Comparison of ENCODE assay signal across 11 mouse cellular contexts in the genomic region with DNA sequence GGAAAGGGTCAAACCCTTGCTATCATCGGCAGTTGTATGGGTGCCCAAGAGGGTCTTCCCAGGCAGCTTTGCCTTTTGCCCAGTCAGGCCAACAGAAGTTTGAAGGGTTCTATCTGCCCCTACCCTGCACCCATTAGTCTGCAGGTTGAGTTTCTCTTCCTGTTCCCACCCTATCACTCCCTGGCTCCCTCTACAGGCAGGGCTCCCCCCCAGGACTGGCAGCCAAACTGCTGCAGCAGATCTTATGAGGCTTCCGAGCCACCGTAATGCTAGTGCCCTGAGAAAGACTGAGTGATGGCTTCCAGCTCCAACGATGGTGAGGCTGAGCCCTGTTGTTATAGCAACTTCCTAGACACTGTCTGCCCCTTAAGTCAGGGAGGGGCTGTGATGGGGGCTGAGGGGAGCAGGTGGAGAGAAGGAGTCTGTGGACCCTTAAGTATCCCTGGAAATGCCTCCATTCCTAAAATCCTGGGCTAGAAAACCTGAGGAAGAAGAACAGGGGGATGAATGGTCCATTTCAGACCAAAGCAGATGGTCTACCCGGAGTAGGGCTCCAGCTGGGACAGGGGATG. TPM values are rescaled to one million over a fixed set of nuclear protein-coding genes. Genes with fewer than 3 reads are reported as not detected.
DNase-seq lines count a peak whose midpoint lies in the region; ATAC-seq lines count a peak whose summit lies in the region.
"Had no signal": no experiment of that assay in that cellular context is flagged by ENCODE, and none has a peak within 500 bp of the region (broad histone marks: within the 10 kb centered on the region; RNA-seq: fewer than 3 reads in every experiment).

No protein-coding gene starts in this region.

- H3K4me3 ChIP-seq in forebrain, embryonic 10.5 days = peak overlapping the region; percentile 8; the same call in 1 of the 2 replicates
- H3K4me3 ChIP-seq in forebrain, embryonic 14.5 days (ENCODE audit: low read depth, low read length) = no peak overlapping the region
- H3K4me3 ChIP-seq in kidney, embryonic 15.5 days (replicated peaks) = no peak overlapping the region
- H3K4me3 ChIP-seq: embryonic facial prominence, embryonic 15.5 days had no signal

- 95% methylated on average over 5 of the region's 5 CpGs for WGBS in forebrain, embryonic 10.5 days
- 88% methylated on average over 5 of the region's 5 CpGs for WGBS in forebrain, embryonic 14.5 days
- WGBS in kidney, embryonic 15.5 days = 84% methylated on average over 5 of the region's 5 CpGs

- ATAC-seq in forebrain, embryonic 14.5 days = no peak
- ATAC-seq in kidney, embryonic 15.5 days (replicated peaks; ENCODE audit: low FRiP score) = no peak

- H3K36me3 ChIP-seq in forebrain, embryonic 10.5 days (replicated peaks) = peaks cover 49% of the 10 kb centered on the region
- peaks cover 21% of the 10 kb centered on the region for H3K36me3 ChIP-seq in forebrain, embryonic 14.5 days (ENCODE audit: control insufficient read depth, insufficient read depth, low read length)
- H3K36me3 ChIP-seq in kidney, embryonic 15.5 days = peaks cover 21% of the 10 kb centered on the region

- no peaks in the 10 kb centered on the region for H3K9me3 ChIP-seq in forebrain, embryonic 10.5 days
- H3K9me3 ChIP-seq in forebrain, embryonic 14.5 days (replicated peaks; ENCODE audit: control insufficient read depth, low read length) = no peaks in the 10 kb centered on the region
- H3K9me3 ChIP-seq in kidney, embryonic 15.5 days (replicated peaks) = no peaks in the 10 kb centered on the region
- H3K9me3 ChIP-seq: embryonic facial prominence, embryonic 15.5 days had no signal

- no peak overlapping the region for H3K9ac ChIP-seq in forebrain, embryonic 14.5 days (ENCODE audit: low read length)
- no peak overlapping the region for H3K9ac ChIP-seq in kidney, embryonic 15.5 days
- H3K9ac ChIP-seq: embryonic facial prominence, embryonic 15.5 days had no signal

- H3K4me1 ChIP-seq in forebrain, embryonic 10.5 days = peaks cover 44% of the 10 kb centered on the region
- peaks cover 17% of the 10 kb centered on the region for H3K4me1 ChIP-seq in forebrain, embryonic 14.5 days (ENCODE audit: control insufficient read depth, insufficient read depth, low read length)
- peaks cover 43% of the 10 kb centered on the region for H3K4me1 ChIP-seq in kidney, embryonic 15.5 days

- no peaks in the 10 kb centered on the region for H3K27me3 ChIP-seq in forebrain, embryonic 10.5 days (ENCODE audit: poor library complexity, severe bottlenecking)
- H3K27me3 ChIP-seq in forebrain, embryonic 14.5 days (replicated peaks; ENCODE audit: control insufficient read depth, insufficient read depth, low read length) = no peaks in the 10 kb centered on the region
- no peaks in the 10 kb centered on the region for H3K27me3 ChIP-seq in kidney, embryonic 15.5 days
- H3K27me3 ChIP-seq: CH12.LX; embryonic facial prominence, embryonic 15.5 days had no signal

- DNase-seq in forebrain, embryonic 10.5 days (ENCODE audit: extremely low spot score, low spot score) = no peak
- no peak for DNase-seq in forebrain, embryonic 14.5 days (ENCODE audit: low spot score)
- DNase-seq in kidney, postnatal 14 days = no peak
- peak; percentile 39 for DNase-seq in thymus, postnatal 14 days
- no peak for DNase-seq in thymus, adult 18-20 months
- DNase-seq in ovary, adult 18-20 months (ENCODE audit: low spot score) = no peak
- DNase-seq in urinary bladder, postnatal 36 days (ENCODE audit: low spot score in 2 of 2) = no peak
- DNase-seq: cerebellum, adult 11 months had no signal

- H3K4me2 ChIP-seq in forebrain, embryonic 14.5 days (ENCODE audit: low read length) = no peak overlapping the region
- H3K4me2 ChIP-seq in kidney, embryonic 15.5 days = no peak overlapping the region
- H3K4me2 ChIP-seq: embryonic facial prominence, embryonic 15.5 days had no signal

- 0 out of 2 replicates have a peak overlapping the region, but pooled peaks have one; percentile 22 for H3K27ac ChIP-seq in forebrain, embryonic 10.5 days
- H3K27ac ChIP-seq in forebrain, embryonic 14.5 days (ENCODE audit: low read depth, low read length) = no peak overlapping the region
- H3K27ac ChIP-seq in kidney, embryonic 15.5 days = peak overlapping the region; percentile 57; the same call in 1 of the 2 replicates
- H3K27ac ChIP-seq: embryonic facial prominence, embryonic 15.5 days had no signal

RNA-seq across cellular contexts. Expression of gene Prkaca, which starts 4.1 kb away (rescaled TPM):
- polyA plus RNA-seq in forebrain, embryonic 10.5 days (2016; fragmentation: Nextera tagmentation; extraction: Ambion mirVana) = 148 and 158 TPM in 2 replicates
- polyA plus RNA-seq in forebrain, embryonic 14.5 days (2014; fragmentation: Nextera tagmentation; extraction: Ambion mirVana) = 117 and 132 TPM in 2 replicates
- polyA plus RNA-seq in kidney, embryonic 15.5 days (2015; fragmentation: Nextera tagmentation; extraction: Ambion mirVana) = 161 and 163 TPM in 2 replicates

RNA-seq across cellular contexts. Expression of gene Samd1, which starts 20.6 kb away (rescaled TPM):
- polyA plus RNA-seq in forebrain, embryonic 10.5 days (2016; fragmentation: Nextera tagmentation; extraction: Ambion mirVana) = 10.2 and 10.3 TPM in 2 replicates
- polyA plus RNA-seq in forebrain, embryonic 14.5 days (2014; fragmentation: Nextera tagmentation; extraction: Ambion mirVana) = 12.9 and 14.4 TPM in 2 replicates
- 11.0 and 11.5 TPM in 2 replicates for polyA plus RNA-seq in kidney, embryonic 15.5 days (2015; fragmentation: Nextera tagmentation; extraction: Ambion mirVana)

RNA-seq across cellular contexts. Expression of gene Asf1b, which starts 21.6 kb away (rescaled TPM):
- polyA plus RNA-seq in forebrain, embryonic 10.5 days (2016; fragmentation: Nextera tagmentation; extraction: Ambion mirVana) = 112 and 114 TPM in 2 replicates
- 23.8 and 31.6 TPM in 2 replicates for polyA plus RNA-seq in forebrain, embryonic 14.5 days (2014; fragmentation: Nextera tagmentation; extraction: Ambion mirVana)
- polyA plus RNA-seq in kidney, embryonic 15.5 days (2015; fragmentation: Nextera tagmentation; extraction: Ambion mirVana) = 60.7 and 62.2 TPM in 2 replicates

RNA-seq across cellular contexts. Expression of gene Gm10644, which starts 21.9 kb away (rescaled TPM):
- polyA plus RNA-seq in forebrain, embryonic 10.5 days (2016; fragmentation: Nextera tagmentation; extraction: Ambion mirVana) = 0.94 and 1.2 TPM in 2 replicates
- 0.61 and 0.93 TPM in 2 replicates for polyA plus RNA-seq in forebrain, embryonic 14.5 days (2014; fragmentation: Nextera tagmentation; extraction: Ambion mirVana)
- 0.69 and 0.71 TPM in 2 replicates for polyA plus RNA-seq in kidney, embryonic 15.5 days (2015; fragmentation: Nextera tagmentation; extraction: Ambion mirVana)

RNA-seq across cellular contexts. Expression of gene 1700067K01Rik, which starts 24.4 kb away (rescaled TPM):
- polyA plus RNA-seq in forebrain, embryonic 10.5 days (2016; fragmentation: Nextera tagmentation; extraction: Ambion mirVana) = 0.49 and 0.63 TPM in 2 replicates
- 0.77 and 1.3 TPM in 2 replicates for polyA plus RNA-seq in forebrain, embryonic 14.5 days (2014; fragmentation: Nextera tagmentation; extraction: Ambion mirVana)
- 1.2 and 1.3 TPM in 2 replicates for polyA plus RNA-seq in kidney, embryonic 15.5 days (2015; fragmentation: Nextera tagmentation; extraction: Ambion mirVana)
